Mouse (Mus musculus) stomach, postnatal 0 days (tissue): Measurements from ENCODE around the gene Limd2.

Source experiments
- CTCF ChIP-seq: IDR thresholded peaks from 2 replicates; pipeline ENCODE4 v1.5.1; 2016; ENCODE audit warnings: antibody characterized with exemption, low read depth, mild to moderate bottlenecking, moderate library complexity
- EP300 ChIP-seq: optimal IDR thresholded peaks from 2 replicates; pipeline ENCODE3; 2016; ENCODE audit warnings: antibody characterized with exemption

DNA sequence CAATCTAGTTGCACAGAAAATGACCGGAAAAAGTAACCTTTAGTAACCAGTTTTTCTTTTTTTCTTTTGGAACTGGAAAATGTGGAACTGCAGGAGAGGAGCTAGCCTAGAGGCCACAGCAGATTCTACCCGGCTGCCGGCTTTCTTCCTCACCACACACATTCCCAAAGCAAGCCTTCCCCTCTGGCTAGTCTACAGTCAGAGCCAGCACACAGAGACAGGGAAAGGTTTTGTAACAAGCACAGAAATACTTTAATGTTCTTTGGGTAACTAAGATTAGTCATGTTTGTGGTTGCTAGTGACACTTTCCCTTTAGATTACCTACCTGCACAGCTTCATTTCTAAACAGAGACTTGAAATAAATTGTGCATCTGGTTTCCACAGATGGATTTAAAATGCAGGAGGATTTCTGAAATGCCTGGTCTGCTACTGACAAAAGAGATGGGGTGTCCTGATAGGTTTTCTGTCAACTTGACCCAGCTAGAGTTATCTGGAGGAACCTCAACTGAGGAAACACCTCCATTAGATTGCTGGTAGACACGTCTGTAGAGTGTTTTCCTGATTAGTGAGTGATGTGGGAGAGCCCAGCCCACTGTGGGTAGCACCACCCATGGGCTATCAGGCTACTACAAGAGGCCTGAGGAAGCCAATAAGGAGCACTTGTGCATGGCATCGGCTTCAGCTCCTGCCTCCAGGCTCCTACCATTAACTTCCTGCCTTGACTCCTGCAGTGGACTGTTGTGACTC is 17.5 kb upstream of the Limd2 start:
- TF ChIP-seq CTCF, result no peak
- no peak for TF ChIP-seq EP300
